Mouse (Mus musculus) stomach, postnatal 0 days (tissue): ENCODE data around the gene Slc35f1.
A peak's percentile ranks its signal among the peaks of the same experiment; 100 is the strongest.

Experiments used
- CTCF ChIP-seq: IDR thresholded peaks from 2 replicates; pipeline ENCODE4 v1.5.1; 2016; ENCODE audit warnings: antibody characterized with exemption, low read depth, mild to moderate bottlenecking, moderate library complexity
- EP300 ChIP-seq: optimal IDR thresholded peaks from 2 replicates; pipeline ENCODE3; 2016; ENCODE audit warnings: antibody characterized with exemption

GRCm38 (mm10) chr10:53035202-53035601 is 344.9 kb downstream of the Slc35f1 start:
- peak; percentile 19; the same call in 1 of the 2 replicates for TF ChIP-seq CTCF
- no peak for TF ChIP-seq EP300
